Mouse (Mus musculus): ENCODE results near the gene Ahdc1.

- no peak for TF ChIP-seq SMC3 (IDR thresholded peaks at IDR 0.05; ENCODE audit: low read depth, low read length)
- TF ChIP-seq POLR2AphosphoS2 (IDR thresholded peaks at IDR 0.05; ENCODE audit: low read length): no peak
- TF ChIP-seq CTCF (IDR thresholded peaks at IDR 0.05 in 2 of 3, conservative IDR thresholded peaks at IDR 0.05 in 1 of 3; ENCODE audit: control insufficient read depth in 1 of 3, insufficient read depth in 1 of 3, low read depth in 2 of 3, low read length in 3 of 3, poor library complexity in 1 of 3, severe bottlenecking in 1 of 3): no peak
- TF ChIP-seq POLR2A (IDR thresholded peaks at IDR 0.05; ENCODE audit: control insufficient read depth in 1 of 2, insufficient read depth in 1 of 2, low read depth in 1 of 2, low read length in 2 of 2, poor library complexity in 1 of 2): no peak
- no peak for TF ChIP-seq ZNF384 (IDR thresholded peaks at IDR 0.05; ENCODE audit: low read depth, low read length)
Measured at GRCm38 (mm10) chr4:133035446-133035845, 24.4 kb downstream of the Ahdc1 start.

Measured in MEL (cell line).